Mouse (Mus musculus) regulatory T cell (primary cell): Measurements from ENCODE around the gene Lztfl1.

Source experiments
- in situ Hi-C: fragments of 300-600 bp; cut with MboI, MseI; formaldehyde crosslinking; loops from one replicate; pipeline ENCODE4 v1.15.1; 2025; ENCODE audit warnings: high pct_unique_total_duplicates

Gene Lztfl1

DNA sequence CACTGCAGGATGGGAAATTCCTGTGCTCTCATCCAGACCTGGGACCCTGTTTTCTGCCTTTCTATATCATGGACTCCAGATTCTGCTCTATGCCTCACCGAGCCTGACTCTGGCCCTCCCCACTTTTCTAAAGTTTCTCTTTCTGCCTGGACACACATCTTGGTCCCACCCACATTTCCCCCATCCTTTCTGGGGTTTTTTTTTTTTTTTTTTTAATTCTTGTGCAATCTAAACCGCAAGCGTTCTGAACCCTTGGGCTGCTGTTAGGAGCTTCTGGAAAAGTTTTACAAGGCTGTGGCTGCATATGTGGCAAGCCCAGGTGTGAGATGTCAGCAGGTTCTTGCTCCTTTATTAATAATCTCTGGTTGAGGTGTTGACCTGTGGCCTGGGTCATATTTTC lies 33.8 kb downstream of the Lztfl1 start:
- in situ Hi-C loops, result no loop called here

- in situ Hi-C loops, result no loop called here
Measured at GRCm38 (mm10) chr9:123679198-123679597, 38.3 kb downstream of the Lztfl1 start.

DNA sequence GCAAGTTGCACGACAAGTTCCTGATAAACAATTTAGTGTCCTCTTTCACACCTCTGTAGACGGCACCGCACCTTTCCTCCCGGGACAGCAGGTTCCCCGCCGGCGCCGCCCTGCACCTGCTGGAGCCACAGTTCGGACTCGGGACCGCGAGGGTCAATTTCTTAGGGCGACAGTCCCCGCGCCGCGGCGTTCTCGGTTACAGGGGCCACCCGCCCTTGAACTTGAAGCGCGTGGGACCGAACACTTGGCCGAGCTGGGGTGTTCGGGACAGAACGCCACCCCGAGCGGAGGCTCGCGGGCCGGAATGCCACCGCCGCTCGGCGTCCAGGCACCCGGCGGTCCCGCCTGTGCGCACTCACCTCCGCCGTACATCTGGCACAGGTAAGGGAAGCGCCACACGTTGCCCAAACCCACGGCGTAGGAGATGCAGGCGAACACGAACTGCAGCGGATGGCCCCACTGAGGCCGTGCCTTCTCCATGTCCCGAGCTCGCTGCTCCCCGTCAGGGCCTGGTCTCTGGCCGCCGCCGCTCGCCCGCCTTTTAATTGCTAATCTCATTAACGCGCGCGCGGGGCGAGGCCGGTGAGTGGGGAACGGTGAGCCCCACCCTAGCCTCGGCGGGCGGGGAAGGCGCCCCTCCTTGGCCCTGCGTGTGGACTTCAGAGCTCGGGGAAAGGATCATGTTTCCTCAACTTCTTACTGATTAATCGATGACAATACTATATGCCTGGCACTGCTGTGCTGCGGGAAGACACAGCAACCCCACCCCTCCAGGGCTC lies 39.0 kb downstream of the Lztfl1 start, which contains the start of the genes Ccr9 and Slc6a20a:
Ccr9 (plus strand) TSS at position 113 of the 779 bp plus-strand sequence.
Slc6a20a (minus strand) TSS at position 559 of the 779 bp plus-strand sequence.
- in situ Hi-C loops, result no loop called here

- in situ Hi-C loops, result no loop called here
Measured at GRCm38 (mm10) chr9:123665645-123666044, 51.9 kb downstream of the Lztfl1 start.

DNA sequence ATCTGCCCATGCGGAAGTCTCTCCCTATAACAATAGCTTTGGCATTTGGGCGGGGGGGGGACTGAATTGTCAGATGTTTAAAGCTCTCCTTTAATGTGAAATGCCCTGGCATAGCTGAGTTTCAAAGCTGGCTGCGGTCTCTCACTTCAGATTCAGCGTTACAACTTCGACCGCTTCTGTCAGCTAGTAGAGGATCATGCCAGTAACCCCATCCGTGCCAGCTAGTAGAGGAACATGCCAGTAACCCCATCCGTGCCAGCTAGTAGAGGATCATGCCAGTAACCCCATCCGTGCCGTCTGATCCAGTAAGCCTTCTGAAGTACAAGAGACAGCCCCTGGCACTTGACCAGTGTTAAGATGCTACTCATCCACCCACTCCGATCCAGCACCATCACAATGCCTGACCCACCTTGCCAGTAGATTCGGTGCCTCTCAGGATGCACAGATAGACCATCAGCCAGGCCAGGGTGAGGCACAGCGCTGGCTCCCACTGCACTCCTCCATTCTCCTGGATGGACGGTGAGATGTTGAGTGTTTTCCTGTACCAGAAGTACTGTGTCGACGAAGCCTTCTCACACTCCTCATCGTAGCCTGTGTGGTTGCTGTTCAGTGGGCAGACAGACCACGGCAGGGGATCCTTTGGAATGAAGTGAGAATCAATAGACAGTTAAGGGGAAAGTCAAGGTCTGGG lies 57.4 kb downstream of the Lztfl1 start:
- in situ Hi-C loops, result loop anchor here (5.0 kb wide), 1 partner anchor 597 kb away; no protein-coding TSS in a partner anchor

GRCm38 (mm10) chr9:123658981-123659380 lies 58.5 kb downstream of the Lztfl1 start:
- in situ Hi-C loops, result loop anchor here (5.0 kb wide), 1 partner anchor 598 kb away; no protein-coding TSS in a partner anchor

DNA sequence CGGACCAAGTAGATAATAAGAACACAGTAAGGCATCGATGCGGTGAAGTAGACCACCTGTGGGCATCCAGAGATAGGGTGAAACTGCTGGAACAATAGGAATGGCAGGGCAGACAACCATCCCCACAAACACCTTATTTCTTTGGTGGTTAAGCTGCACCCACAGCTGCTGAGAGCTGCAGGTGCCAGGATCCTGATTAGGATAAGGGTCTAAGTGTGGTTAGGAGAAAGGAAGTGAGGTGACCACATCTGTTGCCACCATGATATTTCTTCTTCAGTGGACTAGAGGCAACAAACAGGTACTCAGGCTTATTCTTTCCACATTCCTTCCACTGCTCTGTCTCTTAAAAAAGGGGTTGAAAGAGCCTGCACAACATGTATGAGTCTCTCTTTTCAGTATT lies 60.0 kb downstream of the Lztfl1 start:
- in situ Hi-C loops, result loop anchor here (5.0 kb wide), 1 partner anchor 600 kb away; no protein-coding TSS in a partner anchor

DNA sequence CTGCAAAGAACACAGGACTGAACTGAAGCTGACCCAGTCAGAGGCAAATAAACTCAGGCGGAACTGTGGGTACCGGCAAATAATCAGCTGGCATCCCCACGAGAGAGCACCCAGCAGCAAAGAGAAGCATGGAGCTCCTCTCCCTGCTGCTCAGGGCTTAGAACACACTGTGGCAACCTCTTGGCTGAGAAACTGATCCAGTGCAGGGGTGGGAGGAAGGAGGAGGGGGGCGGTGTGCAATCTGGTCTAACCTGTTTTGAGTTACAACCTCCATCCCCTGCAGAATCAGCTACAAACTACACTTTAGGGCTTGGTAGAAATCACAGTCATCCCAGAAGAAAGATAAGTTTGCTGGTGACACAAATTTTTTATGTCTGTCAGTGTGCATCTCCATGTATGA lies 66.1 kb downstream of the Lztfl1 start:
- in situ Hi-C loops, result no loop called here

GRCm38 (mm10) chr9:123649785-123650511 lies 67.5 kb downstream of the Lztfl1 start:
- in situ Hi-C loops, result no loop called here
